Mouse (Mus musculus) urinary bladder, adult 2 months (tissue): ENCODE measurements around the gene Tle6. TPM values are rescaled to one million over a fixed set of nuclear protein-coding genes. Genes with fewer than 3 reads are reported as not detected.

Experiments
- DNase-seq: peaks from one replicate; pipeline ENCODE4 v3.0.0; 2022; ENCODE audit warnings: low spot score
- polyA plus RNA-seq: library from polyadenylated mRNA; depleted of rRNA; stranded (reverse); fragments of >200 nt; gene quantifications from 2 replicates; pipeline ENCODE4 v1.2.3, GENCODE M21; 2012

Tle6 gene
- polyA plus RNA-seq, 1 experiment = 47.5 TPM

- no peak for DNase-seq
Measured at GRCm38 (mm10) chr10:81592631-81593030, 8.2 kb downstream of the Tle6 start.

- no peak for DNase-seq
Measured at GRCm38 (mm10) chr10:81591846-81592245, 9.0 kb downstream of the Tle6 start.

DNA sequence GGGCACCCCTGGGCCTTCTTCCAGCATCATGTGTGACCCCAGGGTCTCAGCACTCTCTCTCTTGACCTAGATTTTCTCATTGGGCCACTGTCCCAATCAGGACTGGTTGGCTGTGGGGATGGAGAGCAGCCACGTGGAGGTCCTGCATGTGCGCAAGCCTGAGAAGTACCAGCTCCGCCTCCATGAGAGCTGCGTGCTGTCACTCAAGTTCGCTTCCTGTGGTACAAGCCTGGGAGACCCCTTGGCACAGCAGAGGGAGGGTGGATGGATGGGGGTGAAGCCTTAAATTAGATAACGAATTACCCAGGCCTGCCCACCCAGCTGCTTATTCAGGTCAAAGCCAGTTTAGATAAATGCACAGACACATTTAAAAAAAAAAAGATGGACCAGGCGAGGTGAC is 12.1 kb downstream of the Tle6 start:
- no peak for DNase-seq

DNA sequence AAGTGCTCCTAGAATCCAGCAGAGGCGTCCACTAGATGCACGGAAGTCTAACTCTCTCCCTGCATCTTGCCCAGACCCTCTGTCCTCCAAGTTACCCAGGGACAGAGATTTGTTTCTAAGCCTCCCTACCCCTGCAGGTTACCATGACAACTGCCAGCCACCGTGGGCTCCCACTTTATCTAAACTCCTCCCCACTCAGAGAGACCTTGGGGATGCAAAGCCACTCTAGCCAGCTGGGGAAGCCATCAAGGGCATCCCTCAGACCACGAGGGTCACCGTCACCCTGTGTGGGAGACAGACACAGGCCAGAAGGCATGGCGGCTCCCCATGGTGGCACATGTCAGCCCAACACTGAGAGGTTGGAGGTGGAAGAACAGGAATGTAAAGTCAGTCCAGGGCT is 17.5 kb downstream of the Tle6 start:
- DNase-seq = no peak

- DNase-seq = no peak
Measured at GRCm38 (mm10) chr10:81580441-81581070, 20.3 kb downstream of the Tle6 start.

GRCm38 (mm10) chr10:81579967-81580366 is 20.9 kb downstream of the Tle6 start:
- DNase-seq = no peak

DNA sequence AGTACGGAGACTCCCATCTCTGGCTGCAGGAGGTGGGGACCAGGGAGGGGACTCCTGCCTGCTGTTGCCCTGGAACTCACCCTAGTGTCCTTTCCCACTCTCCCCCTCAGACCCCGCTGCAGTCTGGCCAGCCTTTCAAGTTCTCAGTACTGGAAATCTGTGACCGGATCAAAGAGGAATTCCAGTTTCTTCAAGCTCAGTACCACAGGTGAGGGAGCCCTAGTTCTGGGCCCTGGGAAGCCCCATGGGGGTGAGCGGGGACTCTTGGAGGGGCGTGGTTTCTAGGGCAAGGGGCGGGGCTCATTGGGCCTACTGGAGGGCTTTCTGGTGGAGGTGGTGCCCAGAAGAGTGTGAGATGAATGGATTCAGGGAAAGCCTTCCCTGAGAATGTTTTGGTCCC is 25.2 kb downstream of the Tle6 start:
- no peak for DNase-seq

- peak; percentile 56 for DNase-seq
Measured at GRCm38 (mm10) chr10:81575208-81575631, 25.7 kb downstream of the Tle6 start.

DNA sequence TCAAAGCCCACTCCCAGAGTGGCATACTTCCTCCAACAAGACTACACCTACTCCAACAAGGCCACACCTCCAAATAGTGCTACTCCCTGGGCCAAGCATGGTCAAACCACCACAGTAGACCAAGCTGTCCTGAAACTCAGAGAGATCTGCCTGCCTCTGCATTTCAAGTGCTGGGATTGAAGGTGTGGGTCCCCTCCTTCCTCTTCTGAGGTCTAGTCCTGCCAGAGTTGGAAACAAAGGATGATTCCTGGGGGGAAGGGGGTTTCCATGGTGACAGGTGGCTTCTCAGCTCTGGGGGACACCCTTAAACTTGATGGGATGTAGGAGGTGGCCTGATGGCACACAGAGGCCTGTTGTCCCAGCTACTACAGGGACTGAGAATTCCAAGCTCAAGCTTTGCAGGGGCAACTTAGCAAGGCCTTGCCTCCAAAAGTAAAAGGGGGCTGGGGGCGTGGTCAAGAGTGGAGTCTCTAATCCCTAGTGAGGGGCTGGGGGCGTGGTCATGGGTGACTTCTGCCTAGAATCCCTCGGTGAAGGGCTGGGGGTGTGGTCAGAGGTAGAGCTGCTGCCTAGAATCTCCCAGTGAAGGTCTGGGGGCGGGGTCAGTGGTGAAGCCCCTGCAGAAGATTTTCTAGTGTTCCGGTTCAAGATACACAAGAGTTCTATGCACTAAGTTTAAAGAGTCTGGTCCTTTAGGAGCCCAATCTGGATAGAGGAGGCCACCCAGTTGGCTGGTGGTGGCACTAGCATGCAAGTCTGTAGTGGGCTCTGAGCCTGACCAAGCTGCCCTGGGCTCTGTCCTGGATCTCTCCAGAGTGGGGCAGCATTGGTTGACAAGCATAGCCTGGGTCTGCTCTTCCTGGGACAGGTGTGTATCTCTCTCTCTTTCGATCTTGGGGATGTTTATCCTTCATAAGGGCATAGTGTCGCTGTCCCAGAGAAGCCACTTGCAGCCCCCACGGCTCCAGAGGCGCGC is 26.5 kb downstream of the Tle6 start, which contains the start of gene Tle2:
Gene Tle2 (plus strand): TSS at position 481 of the 976 bp plus-strand sequence.
- no peak for DNase-seq

- DNase-seq = no peak
Measured at GRCm38 (mm10) chr10:81572975-81573374, 27.9 kb downstream of the Tle6 start.

DNA sequence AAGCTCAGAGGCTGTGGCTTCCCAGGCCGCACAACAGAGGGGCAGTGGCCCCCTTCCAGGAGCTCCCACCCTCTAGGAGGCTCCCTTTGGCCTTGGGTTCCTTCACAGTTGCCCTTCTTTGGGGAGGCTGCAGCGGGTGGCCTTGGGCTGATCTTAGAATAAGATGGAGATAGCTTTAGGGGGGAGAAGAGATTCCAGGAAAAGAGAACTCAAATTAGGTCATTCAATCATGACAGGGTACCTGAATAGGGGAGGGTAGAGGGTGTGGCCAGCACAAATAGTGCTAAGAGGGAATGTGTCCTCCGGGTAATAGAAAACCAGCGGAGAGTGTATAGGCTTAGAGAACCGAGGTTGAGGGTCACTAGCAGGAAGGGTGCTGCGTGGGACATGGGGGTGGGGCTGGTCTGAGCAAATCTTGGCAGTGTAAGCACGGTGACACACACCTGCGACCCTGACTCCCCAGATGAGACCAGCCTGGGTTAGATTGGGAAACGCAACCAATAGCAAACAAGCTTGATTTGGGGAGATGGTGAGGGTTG is 28.7 kb downstream of the Tle6 start:
- no peak for DNase-seq

GRCm38 (mm10) chr10:81571501-81571876 is 29.4 kb downstream of the Tle6 start:
- DNase-seq = peak; percentile 88

- DNase-seq = peak; percentile 75
Measured at GRCm38 (mm10) chr10:81570831-81571500, 29.9 kb downstream of the Tle6 start.

DNA sequence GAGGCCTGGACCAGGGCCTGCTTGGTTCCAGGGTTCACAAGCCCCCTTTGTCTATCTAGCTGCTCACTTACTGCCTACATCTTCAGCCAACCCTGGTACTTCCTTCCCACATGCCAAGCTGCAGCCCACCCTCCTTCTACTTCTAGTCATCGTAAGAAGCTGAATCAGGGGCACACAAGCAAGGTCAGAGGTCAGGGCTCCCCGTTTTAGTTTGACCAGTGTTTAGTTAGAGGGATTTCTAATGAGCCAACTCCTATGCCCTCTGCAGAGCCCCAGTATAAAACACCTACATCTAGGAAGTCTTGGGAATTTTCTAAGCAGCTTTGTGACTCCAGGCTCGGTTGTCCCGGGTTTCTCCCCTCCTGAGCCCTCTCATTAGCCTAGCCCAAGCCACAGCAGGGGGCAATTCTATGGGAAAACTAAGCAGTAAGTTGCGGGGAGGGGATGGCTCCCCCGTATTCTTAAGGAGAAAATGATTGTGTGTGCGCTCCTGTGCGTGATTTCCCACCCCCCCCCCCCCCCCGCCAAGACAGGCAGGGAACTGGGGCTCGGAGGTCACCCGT is 30.6 kb downstream of the Tle6 start:
- no peak for DNase-seq

GRCm38 (mm10) chr10:81569507-81570237 is 31.2 kb downstream of the Tle6 start:
- no peak for DNase-seq

DNA sequence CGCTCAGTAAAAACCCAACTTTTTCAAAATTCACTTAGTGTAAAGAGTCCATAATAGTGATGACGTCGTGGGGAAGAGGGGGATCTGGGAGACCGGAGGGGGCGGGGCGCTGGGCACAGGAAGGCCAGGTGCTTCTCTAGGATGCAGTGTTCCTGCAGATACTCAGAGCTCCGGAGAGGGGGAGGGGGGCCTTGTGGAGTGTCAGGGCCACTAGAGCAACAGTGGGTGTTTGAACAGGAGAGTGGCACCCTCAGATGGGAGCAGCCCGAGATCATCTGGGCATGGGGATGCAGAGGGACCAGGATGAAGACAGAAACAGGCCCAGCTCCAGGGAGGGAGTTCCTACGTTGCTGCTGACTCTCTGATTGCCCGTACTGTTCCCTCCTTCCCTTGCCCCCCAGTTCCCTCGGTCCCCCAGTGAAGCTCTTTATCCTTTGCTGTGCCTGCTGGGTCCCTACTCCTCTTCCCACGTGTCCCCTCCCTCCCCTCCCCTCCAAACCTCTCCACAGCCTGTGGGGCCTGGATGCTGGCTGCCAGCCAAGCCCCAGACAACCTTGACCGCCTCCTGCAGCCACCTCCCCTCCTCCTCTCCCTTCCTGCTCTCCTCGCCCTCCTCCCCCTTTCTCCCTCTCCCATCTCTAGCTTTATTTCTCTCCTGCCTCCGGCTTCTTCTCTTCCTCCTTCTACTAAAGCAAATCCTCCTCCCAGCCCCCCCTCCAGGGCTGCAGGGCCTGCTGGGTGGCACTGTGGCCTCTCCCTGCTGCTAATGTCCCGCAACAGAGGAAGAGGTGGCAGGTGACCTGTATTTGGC is 32.3 kb downstream of the Tle6 start:
- DNase-seq = no peak

DNA sequence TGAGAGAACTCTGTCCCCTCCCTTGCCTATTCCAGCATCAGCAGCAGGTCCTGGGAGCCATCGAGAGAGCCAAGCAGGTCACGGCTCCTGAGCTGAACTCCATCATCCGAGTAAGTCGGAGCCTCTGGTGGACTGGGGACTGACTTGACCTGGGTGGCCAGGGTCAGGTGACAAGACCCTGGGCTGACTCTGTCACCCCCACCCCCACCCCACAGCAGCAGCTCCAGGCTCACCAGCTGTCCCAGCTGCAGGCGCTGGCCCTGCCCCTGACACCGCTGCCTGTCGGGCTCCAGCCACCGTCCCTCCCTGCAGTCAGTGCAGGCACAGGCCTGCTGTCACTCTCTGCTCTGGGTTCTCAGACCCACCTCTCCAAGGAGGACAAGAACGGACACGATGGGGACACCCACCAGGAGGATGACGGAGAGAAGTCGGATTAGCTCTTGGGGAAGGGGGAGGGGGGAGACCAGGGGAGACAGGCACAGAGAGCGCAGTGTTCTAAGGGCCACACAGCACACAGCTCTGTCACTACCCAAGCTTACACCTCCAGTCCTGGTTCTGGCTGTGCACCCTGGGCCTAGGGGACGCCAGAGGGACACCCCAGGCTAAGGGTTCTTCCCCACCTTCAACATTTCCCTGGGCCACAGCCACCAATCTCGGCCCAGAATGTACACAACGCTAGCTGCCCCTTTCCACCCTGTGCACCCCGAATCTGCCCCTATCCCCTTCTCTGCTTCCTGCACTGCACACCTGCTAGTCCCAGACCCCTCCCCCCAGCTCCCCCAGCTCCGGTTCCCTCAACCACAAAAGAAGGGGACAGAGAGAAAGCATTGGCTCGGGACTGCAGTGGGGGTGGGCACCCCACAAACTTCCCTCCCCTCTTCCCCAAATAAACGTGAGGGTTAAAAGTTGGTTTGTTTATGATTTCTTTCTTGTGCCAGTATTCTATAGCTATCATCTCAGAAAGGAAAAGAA is 35.3 kb downstream of the Tle6 start:
- no peak for DNase-seq

DNA sequence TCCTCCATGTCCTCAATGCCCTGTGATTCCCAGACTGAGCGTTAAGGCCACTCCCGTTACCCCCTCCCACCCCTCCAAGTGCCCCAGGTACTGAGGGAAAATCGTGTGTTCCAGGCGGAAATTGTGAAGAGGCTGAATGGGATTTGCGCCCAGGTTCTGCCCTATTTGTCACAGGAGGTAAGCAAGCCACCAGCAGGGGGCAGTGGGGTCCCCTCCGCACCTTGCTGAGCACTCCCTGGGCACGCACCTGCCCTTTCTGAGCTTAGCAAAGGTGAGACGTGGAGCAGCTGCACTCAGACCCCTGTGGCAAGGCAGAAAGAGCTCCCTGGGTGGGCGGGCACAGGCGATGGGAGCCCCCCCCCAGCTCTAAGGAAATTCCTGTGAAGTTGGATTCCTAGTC is 36.1 kb downstream of the Tle6 start:
- no peak for DNase-seq

DNA sequence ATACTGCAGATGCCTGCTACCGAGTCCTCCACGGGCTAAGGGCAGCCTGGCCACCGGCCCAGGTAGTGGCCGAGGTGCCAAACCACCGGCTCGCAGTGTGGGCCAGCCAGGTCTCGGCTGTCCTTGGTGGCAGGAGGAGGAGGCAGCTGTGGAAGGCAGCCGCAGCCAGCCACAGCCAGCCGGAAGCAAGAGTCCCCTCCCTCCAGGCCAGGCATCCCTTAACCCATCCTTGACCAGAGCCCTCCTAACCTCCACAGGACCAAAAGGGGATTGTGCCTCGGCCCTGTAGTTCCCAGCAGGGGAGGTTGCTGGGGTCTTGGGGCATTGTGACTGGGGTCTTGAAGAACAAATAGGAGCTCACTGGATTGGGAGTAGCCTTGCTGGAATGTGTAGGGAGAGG is 36.7 kb downstream of the Tle6 start:
- no peak for DNase-seq
